In genomic region chr9:40800675-40801612, GRCm38 (mm10) we compare ENCODE assay signal across 8 mouse cellular contexts. TPM values are rescaled to one million over a fixed set of nuclear protein-coding genes. Genes with fewer than 3 reads are reported as not detected.
A peak's percentile ranks its signal among the peaks of the same experiment; 100 is the strongest.
DNase-seq lines count a peak whose midpoint lies in the region; ATAC-seq lines count a peak whose summit lies in the region.

Hspa8 (plus strand) TSS chr9:40800984.

- H3K9me3 ChIP-seq in heart, embryonic 10.5 days: no peaks in the 10 kb centered on the region
- H3K9me3 ChIP-seq in kidney, embryonic 15.5 days (replicated peaks): no peaks in the 10 kb centered on the region

- peak within 1 kb of the TSS; percentile 98 for H3K9ac ChIP-seq in kidney, embryonic 15.5 days

- H3K4me1 ChIP-seq in heart, embryonic 10.5 days: peaks cover 31% of the 10 kb centered on the region
- H3K4me1 ChIP-seq in kidney, embryonic 15.5 days: peaks cover 39% of the 10 kb centered on the region

- under 1% methylated on average over 82 of the region's 83 CpGs for WGBS in heart, embryonic 10.5 days
- under 1% methylated on average over 81 of the region's 83 CpGs for WGBS in kidney, embryonic 15.5 days

- DNase-seq in B cell, adult 2 months: peak; percentile 100
- peak; percentile 100 for DNase-seq in brain, adult 2 months (ENCODE audit: low read depth, low spot score)
- DNase-seq in heart, embryonic 10.5 days (ENCODE audit: low spot score): peak; percentile 100
- DNase-seq in liver: peak; percentile 99
- peak; percentile 99 for DNase-seq in spleen, postnatal 4 days (ENCODE audit: low spot score in 2 of 2)

- peak within 1 kb of the TSS; percentile 73 for H3K4me2 ChIP-seq in kidney, embryonic 15.5 days

- peak within 1 kb of the TSS; percentile 98 for H3K4me3 ChIP-seq in heart, embryonic 10.5 days
- peak within 1 kb of the TSS; percentile 84 for H3K4me3 ChIP-seq in kidney, embryonic 15.5 days (replicated peaks)

- peak; percentile 91 for ATAC-seq in erythroblast, adult 5-6 weeks (replicated peaks; ENCODE audit: low FRiP score, poor library complexity, severe bottlenecking)
- peak; percentile 97 for ATAC-seq in kidney, embryonic 15.5 days (replicated peaks; ENCODE audit: low FRiP score)
- ATAC-seq in monocyte, adult 5-6 weeks (replicated peaks; ENCODE audit: insufficient number of reproducible peaks, low FRiP score, low TSS enrichment, poor library complexity, severe bottlenecking): peak; percentile 92

- peak within 1 kb of the TSS; percentile 99 for H3K27ac ChIP-seq in heart, embryonic 10.5 days
- H3K27ac ChIP-seq in kidney, embryonic 15.5 days: peak within 1 kb of the TSS; percentile 98

- peaks cover 38% of the 10 kb centered on the region for H3K36me3 ChIP-seq in heart, embryonic 10.5 days
- H3K36me3 ChIP-seq in kidney, embryonic 15.5 days: peaks cover 35% of the 10 kb centered on the region

- no peaks in the 10 kb centered on the region for H3K27me3 ChIP-seq in heart, embryonic 10.5 days (ENCODE audit: insufficient read depth, poor library complexity, severe bottlenecking)
- no peaks in the 10 kb centered on the region for H3K27me3 ChIP-seq in kidney, embryonic 15.5 days

RNA-seq across cellular contexts. Expression of gene Hspa8, which starts in this region (rescaled TPM):
- total RNA-seq in erythroblast, adult 5-6 weeks (2015; ENCODE audit: low replicate concordance): 767 and 958 TPM in 2 replicates
- total RNA-seq in erythroblast, adult 5-6 weeks (2017; ENCODE audit: low replicate concordance): 825 and 1,090 TPM in 2 replicates
- 2,804 and 3,368 TPM in 2 replicates for polyA plus RNA-seq in heart, embryonic 10.5 days (2016; fragmentation: Nextera tagmentation; extraction: Ambion mirVana)
- polyA plus RNA-seq in kidney, embryonic 15.5 days (2015; fragmentation: Nextera tagmentation; extraction: Ambion mirVana): 2,873 and 3,000 TPM in 2 replicates
- 2,780 to 3,802 TPM (median 3,103 TPM) in 3 replicates for total RNA-seq in monocyte, adult 5-6 weeks (2017)

Comparison
In these comparisons a context has a peak if more than half of its experiments do, and no peak if none do; other contexts are left out.
1. Peak in every context shown above with its lines: DNase-seq, ATAC-seq, H3K4me3 ChIP-seq and H3K27ac ChIP-seq.